Mouse (Mus musculus) testis, adult 2 months (tissue): ENCODE results near the gene Cacna1a. TPM values are rescaled to one million over a fixed set of nuclear protein-coding genes. Genes with fewer than 3 reads are reported as not detected.

Experiments used
- H3K27ac ChIP-seq: fragments of 200-500 bp; 2 replicates; pipeline ENCODE4 v1.5.1; 2012; ENCODE audit warnings: low read depth, low read length; ENCODE audit not compliant: control insufficient read depth, insufficient read depth
- H3K27me3 ChIP-seq: fragments of 200-500 bp; 2 replicates; pipeline ENCODE4 v1.6.1; 2012; ENCODE audit warnings: mild to moderate bottlenecking, low read length, moderate library complexity; ENCODE audit not compliant: control insufficient read depth, insufficient read depth
- H3K36me3 ChIP-seq: fragments of 200-500 bp; 2 replicates; pipeline ENCODE4 v1.6.1; 2012; ENCODE audit warnings: mild to moderate bottlenecking, low read length; ENCODE audit not compliant: control insufficient read depth, insufficient read depth
- H3K4me1 ChIP-seq: fragments of 200-500 bp; 2 replicates; pipeline ENCODE4 v1.6.1; 2012; ENCODE audit warnings: low read length; ENCODE audit not compliant: control insufficient read depth, insufficient read depth
- H3K4me3 ChIP-seq: fragments of 200-500 bp; 2 replicates; pipeline ENCODE4 v1.5.1; 2012; ENCODE audit warnings: low read depth, mild to moderate bottlenecking, low read length, moderate library complexity, mixed read lengths; ENCODE audit not compliant: control insufficient read depth
- CTCF ChIP-seq: fragments of 200-500 bp; IDR thresholded peaks from 2 replicates; pipeline ENCODE4 v1.5.1; 2012; ENCODE audit warnings: low read depth, mild to moderate bottlenecking, inconsistent platforms, low read length, moderate library complexity; ENCODE audit not compliant: control insufficient read depth, insufficient read depth, insufficient replicate concordance
- POLR2A ChIP-seq: fragments of 200-500 bp; IDR thresholded peaks from 2 replicates; pipeline ENCODE4 v1.6.1; 2012; ENCODE audit warnings: low read depth, mild to moderate bottlenecking, inconsistent platforms, low read length, moderate library complexity; ENCODE audit not compliant: control insufficient read depth
- polyA plus RNA-seq: library from polyadenylated mRNA; depleted of rRNA; stranded (reverse); fragments of >200 nt; gene quantifications from 2 replicates; pipeline ENCODE4 v1.2.3, GENCODE M21; 2012

Gene Cacna1a
- polyA plus RNA-seq, 1 experiment: 10.3 TPM

- no peak overlapping the region for H3K4me3 ChIP-seq
- H3K36me3 ChIP-seq: no peaks in the 10 kb centered on the region
- H3K4me1 ChIP-seq: no peaks in the 10 kb centered on the region
- H3K27ac ChIP-seq: no peak overlapping the region
- TF ChIP-seq POLR2A: no peak
- H3K27me3 ChIP-seq: no peaks in the 10 kb centered on the region
Observed at GRCm38 (mm10) chr8:84375803-84376202, 12.4 kb upstream of the Cacna1a start.

- Histone ChIP-seq H3K4me1 (no peaks in the 10 kb centered on the region), H3K4me3 (no peak overlapping the region), H3K27me3 (no peaks in the 10 kb centered on the region), H3K36me3 (no peaks in the 10 kb centered on the region), H3K27ac (no peak overlapping the region)
- TF ChIP-seq CTCF (no peak), POLR2A (no peak)
Observed at GRCm38 (mm10) chr8:84376564-84376963, 11.7 kb upstream of the Cacna1a start.

- Histone ChIP-seq H3K36me3 (no peaks in the 10 kb centered on the region), H3K4me1 (no peaks in the 10 kb centered on the region), H3K27me3 (no peaks in the 10 kb centered on the region), H3K4me3 (no peak overlapping the region), H3K27ac (no peak overlapping the region)
- no peak for TF ChIP-seq CTCF
- no peak for TF ChIP-seq POLR2A
Observed at GRCm38 (mm10) chr8:84381676-84382075, 6.6 kb upstream of the Cacna1a start.

GRCm38 (mm10) chr8:84388773-84389172 is 533 bp downstream of the Cacna1a start:
- Histone ChIP-seq H3K27ac (no peak overlapping the region), H3K4me3 (no peak overlapping the region), H3K4me1 (no peaks in the 10 kb centered on the region; the same call in 1 of the 2 replicates), H3K36me3 (no peaks in the 10 kb centered on the region), H3K27me3 (no peaks in the 10 kb centered on the region)
- no peak for TF ChIP-seq CTCF
- TF ChIP-seq POLR2A: no peak

GRCm38 (mm10) chr8:84389173-84389572 is 933 bp downstream of the Cacna1a start:
- no peak for TF ChIP-seq POLR2A
- no peaks in the 10 kb centered on the region; the same call in 1 of the 2 replicates for H3K4me1 ChIP-seq
- H3K27me3 ChIP-seq: no peaks in the 10 kb centered on the region
- no peak overlapping the region for H3K4me3 ChIP-seq
- no peaks in the 10 kb centered on the region for H3K36me3 ChIP-seq
- no peak overlapping the region for H3K27ac ChIP-seq

- Histone ChIP-seq H3K27ac (no peak overlapping the region), H3K4me1 (no peaks in the 10 kb centered on the region; the same call in 1 of the 2 replicates), H3K4me3 (no peak overlapping the region), H3K36me3 (no peaks in the 10 kb centered on the region), H3K27me3 (no peaks in the 10 kb centered on the region)
- TF ChIP-seq POLR2A: no peak
- TF ChIP-seq CTCF: no peak
Observed at GRCm38 (mm10) chr8:84391611-84392010, 3.4 kb downstream of the Cacna1a start.

GRCm38 (mm10) chr8:84395751-84396457 is 7.7 kb downstream of the Cacna1a start:
- no peaks in the 10 kb centered on the region for H3K27me3 ChIP-seq
- H3K4me3 ChIP-seq: no peak overlapping the region
- no peaks in the 10 kb centered on the region for H3K36me3 ChIP-seq
- no peaks in the 10 kb centered on the region for H3K4me1 ChIP-seq
- TF ChIP-seq POLR2A: no peak
- no peak for TF ChIP-seq CTCF
- H3K27ac ChIP-seq: no peak overlapping the region
